Mouse (Mus musculus) right cerebral cortex, postnatal 14 days (tissue): ENCODE results near the gene Spag4.
A peak's percentile ranks its signal among the peaks of the same experiment; 100 is the strongest.

Experiments
- DNase-seq: peaks from one replicate; pipeline ENCODE4 v3.0.0; 2022

The Spag4 gene

DNA sequence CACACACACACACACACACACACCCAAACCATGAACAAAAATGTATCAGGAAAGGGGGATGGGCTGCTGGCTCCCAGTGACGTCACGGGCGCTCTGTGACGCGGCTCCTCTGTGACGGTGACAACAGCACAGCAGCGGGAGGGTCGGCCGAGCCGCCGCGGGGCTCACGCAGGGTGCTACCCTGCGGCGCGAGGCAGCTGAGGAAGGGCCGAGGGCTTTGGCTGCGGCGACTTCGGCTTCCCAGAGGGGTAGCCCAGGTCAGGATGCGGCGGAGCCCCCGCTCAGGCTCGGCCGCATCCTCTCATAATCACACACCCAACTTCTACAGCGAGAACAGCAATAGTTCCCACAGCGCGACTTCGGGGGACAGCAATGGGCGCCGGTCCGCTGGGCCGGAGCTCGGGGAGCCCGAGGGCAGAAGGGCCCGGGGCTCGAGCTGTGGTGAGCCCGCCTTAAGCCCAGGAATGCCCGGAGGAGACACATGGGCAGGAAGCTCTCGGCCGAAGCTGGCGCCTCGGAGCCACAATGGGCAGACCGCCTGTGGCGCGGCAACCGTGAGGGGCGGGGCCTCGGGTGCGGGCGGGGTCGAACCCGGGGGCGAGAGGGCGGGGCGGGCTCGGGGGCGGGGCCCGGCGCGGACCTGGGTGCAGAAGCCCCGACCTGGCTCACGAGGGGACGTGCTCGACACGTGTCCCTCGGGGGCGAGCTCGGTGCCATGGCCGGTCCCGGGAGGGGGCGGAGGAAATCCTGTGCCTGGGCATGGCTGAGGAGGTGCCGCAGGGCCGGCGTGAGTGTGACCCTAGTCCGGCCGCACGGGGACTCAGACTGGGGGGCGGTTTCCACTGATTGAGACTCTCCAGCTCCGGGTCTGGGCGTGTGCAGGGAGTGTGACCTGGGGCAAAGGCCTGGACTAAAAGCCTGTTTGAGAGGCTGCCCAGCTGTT, at the start of gene Spag4:
TSS of gene Spag4 (plus strand) at position 77 of the 943 bp plus-strand sequence.
- peak; percentile 72 for DNase-seq

- DNase-seq, result no peak
These were observed 46.9 kb upstream of the Spag4 start for GRCm38 (mm10) chr2:156018106-156018505.

GRCm38 (mm10) chr2:156021219-156021618, 43.8 kb upstream of the Spag4 start:
- DNase-seq, result no peak

DNA sequence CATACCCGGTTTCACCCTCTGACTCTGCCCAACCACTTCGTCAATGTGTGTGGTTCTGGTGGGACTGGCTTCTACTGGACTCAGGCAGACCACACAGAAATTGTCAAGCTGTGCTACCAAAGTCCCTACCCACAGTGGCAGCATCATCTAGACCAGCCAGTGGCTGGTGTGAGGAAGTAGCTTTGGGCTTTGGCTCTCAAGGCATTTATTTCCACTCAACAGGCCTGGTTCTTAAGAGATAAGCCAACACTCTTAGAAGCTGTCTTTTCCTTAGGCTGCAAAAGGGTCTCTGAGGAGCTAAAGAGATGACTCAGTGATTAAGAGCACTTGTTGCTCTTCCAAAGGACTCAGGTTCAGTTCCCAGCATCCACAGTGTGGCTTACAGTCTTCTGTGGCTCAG, 43.2 kb upstream of the Spag4 start:
- DNase-seq, result no peak

GRCm38 (mm10) chr2:156025482-156025881, 39.5 kb upstream of the Spag4 start:
- DNase-seq, result no peak

DNA sequence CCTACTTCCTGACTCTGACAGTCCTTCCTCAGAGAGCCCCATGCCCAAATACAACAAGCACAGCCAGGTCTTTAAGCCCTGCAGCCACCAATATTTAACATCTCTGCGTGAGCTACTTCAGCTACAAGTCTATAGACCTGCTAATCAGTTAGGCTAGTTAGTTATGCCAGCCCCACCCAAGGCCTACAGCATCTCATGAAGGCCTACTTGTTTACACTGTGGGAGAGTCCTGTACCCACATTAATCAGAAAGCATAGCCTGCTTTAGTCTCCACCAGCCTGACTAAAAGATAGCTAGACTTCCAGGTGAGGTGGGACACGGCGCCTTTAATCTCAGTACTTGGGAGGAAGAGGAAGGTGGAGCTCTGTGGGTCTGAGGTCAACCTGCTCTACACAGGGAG, 25.6 kb upstream of the Spag4 start:
- DNase-seq, result no peak

DNA sequence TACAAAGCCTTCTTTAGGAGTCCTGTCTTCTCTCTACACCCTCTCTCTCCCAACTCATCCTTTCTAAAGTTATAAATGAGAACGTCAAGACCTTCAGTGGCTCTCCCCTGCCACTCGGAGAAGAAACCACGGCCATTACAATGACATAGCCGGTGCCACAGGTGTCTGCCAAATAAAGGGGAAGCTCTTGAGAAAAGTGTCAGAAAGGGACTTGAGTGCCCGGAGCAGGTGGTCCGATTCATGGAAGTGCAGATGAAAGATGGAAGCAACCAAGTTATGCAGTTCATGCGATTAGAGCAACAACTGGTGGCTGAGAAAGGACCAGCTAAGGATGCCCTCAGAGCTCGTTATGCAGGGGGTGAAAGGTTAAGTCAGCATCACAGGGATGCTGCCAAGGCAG, 22.1 kb upstream of the Spag4 start:
- DNase-seq, result no peak

DNA sequence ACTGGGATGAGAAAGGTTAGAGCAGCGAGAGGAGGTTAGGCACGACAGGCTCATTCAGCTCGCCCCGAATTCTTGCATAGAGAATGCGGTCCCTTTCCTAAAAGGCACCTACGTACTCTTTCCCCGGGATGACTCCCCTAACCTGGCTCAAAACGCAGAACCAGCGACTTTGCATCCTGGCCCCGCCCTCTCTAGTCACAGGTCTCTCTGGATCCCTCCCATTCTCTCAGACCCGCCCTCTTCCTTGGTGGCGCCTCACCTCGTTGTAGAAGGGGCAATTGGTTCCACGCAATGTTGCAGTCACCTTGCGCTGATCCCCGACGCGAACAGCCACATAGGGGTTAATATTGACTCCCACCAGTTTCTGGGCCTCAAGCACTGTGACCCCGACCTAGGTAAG, 17.0 kb upstream of the Spag4 start:
- no peak for DNase-seq

DNA sequence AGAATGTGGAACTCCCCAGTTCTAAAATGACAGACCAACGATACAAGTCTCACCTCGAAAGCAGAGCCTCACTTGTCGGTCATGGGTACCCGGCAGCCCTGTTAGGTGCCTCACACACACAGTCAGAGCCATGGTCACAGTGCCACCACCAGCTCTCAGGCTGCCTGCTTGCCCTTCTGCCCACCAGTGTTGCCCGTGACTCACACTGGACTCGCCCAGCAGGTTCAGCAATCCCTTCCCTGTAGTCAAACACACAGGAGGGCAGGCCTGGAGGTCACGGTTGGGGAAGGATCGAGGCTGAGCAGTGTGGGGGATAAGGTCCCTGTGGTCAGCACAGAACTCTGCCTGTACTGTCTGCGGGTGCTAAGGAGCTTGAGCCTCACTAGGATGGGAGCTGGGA, 12.2 kb upstream of the Spag4 start, which contains the start of gene Fer1l4:
TSS of gene Fer1l4 (minus strand) at position 132 of the 400 bp plus-strand sequence.
- DNase-seq, result no peak

GRCm38 (mm10) chr2:156066126-156066525, 1.2 kb downstream of the Spag4 start:
- DNase-seq, result no peak

GRCm38 (mm10) chr2:156067916-156068315, 2.9 kb downstream of the Spag4 start:
- no peak for DNase-seq

DNA sequence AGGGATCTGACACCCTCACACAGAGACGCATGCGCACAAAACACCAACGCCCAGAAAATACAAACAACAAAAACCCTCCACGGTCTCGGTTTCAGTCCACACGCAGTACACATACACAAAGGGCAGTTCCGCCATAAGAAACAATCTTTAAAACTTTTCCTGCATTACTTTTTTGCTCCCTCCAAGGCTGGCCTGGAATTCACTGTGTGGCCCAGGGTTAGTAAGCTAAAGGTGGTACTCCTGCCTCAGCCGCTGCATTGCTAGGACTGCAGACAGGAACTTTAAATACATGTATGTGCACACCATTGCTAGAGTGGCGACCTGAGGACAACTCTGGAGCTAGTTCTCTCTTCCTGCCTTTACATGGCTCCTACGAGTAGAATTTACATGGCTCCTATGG, 6.3 kb downstream of the Spag4 start:
- no peak for DNase-seq

GRCm38 (mm10) chr2:156073725-156074124, 8.8 kb downstream of the Spag4 start:
- no peak for DNase-seq

- DNase-seq, result no peak
These were observed 12.5 kb downstream of the Spag4 start for GRCm38 (mm10) chr2:156077461-156077860.

GRCm38 (mm10) chr2:156078421-156079182, 13.6 kb downstream of the Spag4 start:
- no peak for DNase-seq

GRCm38 (mm10) chr2:156079183-156079560, 14.2 kb downstream of the Spag4 start:
- DNase-seq, result no peak

DNA sequence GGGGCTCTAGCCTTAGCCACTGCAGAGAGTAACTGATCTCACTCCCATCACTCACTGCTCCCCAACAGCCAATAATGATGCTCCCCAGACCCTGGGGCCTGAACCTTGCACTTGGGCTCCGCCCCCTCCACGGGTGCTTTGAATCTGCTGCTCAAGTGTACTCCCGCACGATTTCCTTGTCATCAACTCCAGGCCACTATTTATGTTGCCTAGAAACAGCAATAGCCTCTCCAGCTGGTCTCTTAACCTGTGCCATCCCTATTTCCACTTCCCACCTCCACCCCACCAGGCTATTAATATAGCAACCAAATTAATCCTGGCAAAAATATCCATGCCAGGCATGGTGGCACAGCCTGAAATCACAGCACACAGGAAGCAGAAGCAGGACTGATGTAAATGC, 14.7 kb downstream of the Spag4 start:
- DNase-seq, result no peak

DNA sequence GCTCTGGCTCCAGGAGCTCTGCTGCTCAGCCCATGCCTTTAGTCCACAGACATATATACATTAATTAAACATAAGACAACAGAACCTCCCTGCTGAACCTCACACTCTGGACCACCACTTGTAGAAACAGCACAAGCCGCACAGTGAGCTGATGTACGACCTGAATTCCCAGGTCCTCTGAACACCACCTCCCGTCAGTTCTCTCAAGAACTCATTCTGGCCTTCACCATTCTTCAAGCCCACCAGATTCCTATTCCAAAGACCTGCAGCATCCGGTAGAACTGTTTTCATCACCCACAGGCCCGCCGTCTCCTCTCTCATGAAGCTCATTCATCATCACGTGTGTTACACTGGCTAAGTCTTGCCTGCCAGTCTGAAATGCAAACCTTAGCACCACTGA, 15.4 kb downstream of the Spag4 start:
- DNase-seq, result no peak

- DNase-seq, result no peak
These were observed 19.6 kb downstream of the Spag4 start for GRCm38 (mm10) chr2:156084541-156084940.

GRCm38 (mm10) chr2:156087391-156088110, 22.6 kb downstream of the Spag4 start:
- DNase-seq, result no peak

DNA sequence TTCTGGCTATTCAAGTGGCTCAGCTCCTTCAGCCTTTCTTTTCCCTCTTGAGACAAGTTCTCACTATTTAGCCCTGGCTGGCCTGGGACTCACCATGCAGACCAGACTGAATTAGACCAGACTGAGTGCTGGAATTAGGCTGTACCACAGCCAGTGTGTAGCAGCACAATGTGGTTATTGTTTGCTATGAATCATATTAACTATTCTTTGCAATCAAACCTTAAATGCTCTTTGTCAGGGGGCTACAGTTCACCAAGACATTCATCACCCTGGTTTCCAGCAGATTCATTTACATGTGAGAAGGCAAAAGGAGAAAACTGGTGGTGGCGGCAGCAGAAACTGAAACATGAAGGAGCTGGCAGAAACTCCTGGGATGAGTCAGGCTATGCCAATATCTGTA, 24.8 kb downstream of the Spag4 start:
- no peak for DNase-seq

GRCm38 (mm10) chr2:156091926-156092325, 27.0 kb downstream of the Spag4 start:
- no peak for DNase-seq

DNA sequence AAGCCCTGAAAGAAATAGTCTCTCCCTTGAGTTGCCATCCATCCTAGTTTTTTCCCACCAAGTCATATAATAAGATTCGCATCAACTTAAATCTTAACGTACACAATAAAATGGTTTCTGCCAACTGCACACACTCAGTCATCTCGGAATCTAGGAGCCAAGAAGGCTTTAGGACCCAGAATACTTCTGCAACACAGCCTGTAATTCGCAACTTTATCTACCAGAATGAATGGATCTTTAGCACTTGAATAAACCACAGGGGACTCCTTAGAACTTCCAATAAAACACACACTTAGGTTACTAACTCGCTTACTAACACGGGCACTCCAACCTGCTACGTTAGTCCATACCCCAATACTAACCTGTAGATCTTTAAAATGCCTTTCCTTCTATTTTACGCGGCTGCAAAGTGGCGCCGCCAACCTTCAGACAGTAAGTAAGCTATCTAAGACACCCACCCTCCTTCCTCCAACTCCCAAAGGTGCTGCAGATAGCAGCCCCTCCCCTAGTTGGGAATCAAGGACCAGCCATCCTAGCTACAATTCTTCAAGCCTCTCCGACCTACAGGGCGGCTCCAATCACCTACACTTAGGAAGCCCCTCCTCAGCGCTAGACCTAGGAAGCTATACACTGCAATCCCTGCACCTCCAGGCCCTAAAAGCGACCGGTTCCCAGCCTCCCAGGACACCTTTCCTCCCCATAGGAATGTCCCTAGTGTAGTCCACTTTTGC, 45.8 kb downstream of the Spag4 start:
- DNase-seq, result no peak
